Mouse (Mus musculus): ENCODE results near the gene Mmp28.
A peak's percentile ranks its signal among the peaks of the same experiment; 100 is the strongest.

Mmp28 gene

DNA sequence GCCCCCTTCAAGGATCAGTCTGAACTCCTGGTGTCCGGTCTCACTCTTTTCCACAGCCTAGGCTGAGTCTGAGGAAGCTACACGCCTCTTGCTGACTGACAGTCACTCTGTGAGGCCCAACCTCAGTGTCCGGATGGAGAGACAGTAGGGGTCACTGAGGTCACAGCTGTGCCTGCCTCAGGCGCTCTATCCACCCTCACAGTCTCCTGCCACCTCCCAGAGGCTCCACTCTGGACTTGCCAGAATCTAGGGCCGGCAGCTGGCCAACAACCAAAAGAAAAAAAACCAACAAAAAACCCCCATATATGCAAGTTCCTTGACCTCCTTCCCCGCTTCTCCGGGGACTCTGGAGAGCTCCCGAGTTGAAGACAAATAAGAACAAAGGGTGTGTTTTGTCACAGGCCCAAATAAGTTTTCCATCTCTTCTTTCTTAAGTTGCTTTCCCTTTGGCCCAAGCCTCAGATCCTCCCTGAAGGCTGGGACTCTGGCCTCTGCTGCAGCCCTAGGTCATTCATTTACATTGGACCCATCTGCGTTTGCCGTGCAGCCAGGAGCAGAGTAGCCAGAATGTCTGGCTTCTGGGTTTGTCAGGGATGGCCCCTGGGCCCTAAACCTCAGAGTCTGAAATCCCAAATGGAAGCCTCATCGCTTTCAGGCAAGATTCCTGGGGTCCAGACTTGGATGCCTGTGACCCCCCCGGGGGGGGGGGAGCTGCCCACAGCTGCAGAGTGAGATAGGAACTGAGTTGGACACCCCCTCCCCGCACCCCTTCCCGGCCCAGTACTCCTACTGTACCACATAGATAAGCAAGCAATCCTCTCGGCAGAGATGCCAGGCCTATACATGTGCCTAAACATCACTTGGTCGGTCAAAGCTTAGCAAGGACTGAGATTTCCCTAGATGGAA is 14.6 kb downstream of the Mmp28 start:
- DNase-seq (ENCODE audit: low spot score in 2 of 2), result no peak

DNA sequence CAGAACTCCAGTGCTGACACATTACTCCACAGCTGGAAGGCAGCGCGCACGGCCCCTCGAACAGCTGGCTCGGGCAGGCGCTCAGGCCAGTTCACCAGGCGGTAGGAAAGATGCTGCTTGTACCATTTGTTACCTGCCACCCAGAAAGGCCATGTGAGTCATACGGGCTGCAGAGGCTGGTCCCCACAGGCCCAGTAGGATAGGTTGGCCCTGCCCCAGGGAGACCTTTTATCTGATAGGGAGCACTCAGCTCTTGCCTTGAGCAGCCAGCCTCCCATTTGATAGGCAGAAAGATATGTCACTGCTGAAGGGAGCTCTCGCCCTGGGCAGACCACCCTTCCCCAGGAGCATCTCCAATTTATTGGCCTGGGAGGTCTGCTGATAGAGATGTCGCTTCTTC is 15.3 kb downstream of the Mmp28 start:
- no peak for DNase-seq (ENCODE audit: low spot score in 2 of 2)

DNA sequence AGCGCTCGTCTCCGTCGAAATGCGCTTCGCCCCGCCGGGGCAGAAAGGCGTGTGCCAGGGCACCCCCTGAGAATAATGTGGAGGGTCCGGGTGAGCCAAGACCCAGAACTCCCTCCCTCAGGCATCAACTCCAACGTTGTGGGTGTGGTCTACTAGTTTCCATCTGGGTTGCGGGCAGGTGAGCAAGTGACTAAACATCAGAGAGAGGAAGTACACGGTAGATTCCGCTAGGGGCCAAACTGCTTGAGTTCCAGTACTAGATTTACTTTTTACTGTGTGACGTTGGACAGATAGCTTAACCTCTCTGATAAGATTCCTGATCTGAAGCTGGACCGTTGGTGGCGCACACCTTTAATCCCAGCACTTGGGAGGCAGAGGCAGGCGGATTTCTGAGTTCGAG is 17.9 kb downstream of the Mmp28 start:
- DNase-seq (ENCODE audit: low spot score in 2 of 2), result no peak

DNA sequence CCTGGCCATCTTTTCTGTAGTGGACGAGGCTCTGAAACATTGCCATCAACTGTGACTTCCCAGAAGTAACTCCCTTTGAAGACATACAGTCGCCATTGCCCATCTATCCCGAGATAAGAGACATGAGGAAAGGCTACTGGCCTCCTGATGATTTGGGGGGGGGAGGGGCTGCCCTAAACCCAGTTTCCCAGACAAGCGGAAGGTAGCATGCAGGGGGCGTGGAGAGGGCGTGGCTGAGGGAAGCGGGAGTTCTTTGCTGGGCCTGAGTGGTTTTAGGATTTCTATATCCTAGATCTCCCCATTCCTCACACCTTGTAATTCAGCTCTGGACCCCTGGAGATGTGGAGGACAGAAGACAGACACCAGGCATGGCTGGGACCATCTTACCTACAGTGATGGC is 19.0 kb downstream of the Mmp28 start:
- DNase-seq (ENCODE audit: low spot score in 2 of 2), result no peak

DNA sequence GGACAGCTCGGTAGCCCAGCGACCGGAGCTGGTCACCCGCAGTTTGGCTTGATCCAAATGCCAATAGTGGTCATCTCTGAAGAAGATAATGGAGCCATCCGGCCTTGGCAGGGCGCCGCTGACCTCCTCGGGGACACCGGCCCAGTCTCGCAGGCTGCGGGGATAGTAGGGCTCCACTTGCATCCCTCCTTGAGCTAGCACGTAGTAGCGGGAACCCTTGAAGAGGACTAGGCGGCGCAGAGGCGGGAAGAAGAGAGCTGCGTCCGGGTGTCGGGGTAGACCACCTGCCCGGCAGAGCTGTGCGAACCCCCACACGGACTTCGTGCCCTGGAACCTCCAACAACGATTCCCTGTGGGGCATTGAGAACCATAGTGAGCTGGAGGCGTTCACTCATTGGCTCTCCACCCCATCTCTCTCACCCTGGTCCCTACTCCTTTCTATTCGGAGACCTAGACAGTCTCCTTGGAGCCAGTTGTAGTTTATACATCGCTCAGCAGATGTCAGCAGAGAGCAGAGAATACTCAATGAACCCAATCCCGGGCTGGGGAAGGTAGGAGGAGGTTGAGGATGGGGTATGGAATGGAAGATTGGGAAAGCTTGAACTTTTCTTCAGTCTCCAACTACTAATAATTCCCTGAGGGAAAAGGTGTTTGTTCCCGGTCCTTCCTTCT is 20.1 kb downstream of the Mmp28 start:
- DNase-seq (ENCODE audit: low spot score in 2 of 2), result peak; percentile 58 to 88

DNA sequence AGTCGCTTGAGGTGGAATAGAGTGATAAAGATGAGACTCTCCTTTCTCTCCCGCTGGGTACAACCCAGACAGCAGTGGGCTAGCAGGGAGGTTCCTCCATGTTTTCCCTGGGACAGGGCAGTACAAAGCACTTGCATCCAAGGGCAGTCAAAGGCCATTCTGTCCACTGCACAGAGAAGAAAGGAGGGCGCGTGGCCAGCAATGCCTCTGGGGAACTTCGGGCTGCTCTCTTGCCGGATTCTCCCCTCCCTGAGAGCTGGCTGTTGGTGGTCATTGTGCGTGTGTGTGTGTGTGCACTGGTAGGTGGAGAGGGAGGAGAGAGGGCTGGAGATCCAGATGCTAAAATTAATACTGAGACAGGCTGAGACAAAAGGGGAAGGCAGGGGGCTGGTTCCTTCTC is 21.6 kb downstream of the Mmp28 start:
- no peak for DNase-seq (ENCODE audit: low spot score in 2 of 2)

DNA sequence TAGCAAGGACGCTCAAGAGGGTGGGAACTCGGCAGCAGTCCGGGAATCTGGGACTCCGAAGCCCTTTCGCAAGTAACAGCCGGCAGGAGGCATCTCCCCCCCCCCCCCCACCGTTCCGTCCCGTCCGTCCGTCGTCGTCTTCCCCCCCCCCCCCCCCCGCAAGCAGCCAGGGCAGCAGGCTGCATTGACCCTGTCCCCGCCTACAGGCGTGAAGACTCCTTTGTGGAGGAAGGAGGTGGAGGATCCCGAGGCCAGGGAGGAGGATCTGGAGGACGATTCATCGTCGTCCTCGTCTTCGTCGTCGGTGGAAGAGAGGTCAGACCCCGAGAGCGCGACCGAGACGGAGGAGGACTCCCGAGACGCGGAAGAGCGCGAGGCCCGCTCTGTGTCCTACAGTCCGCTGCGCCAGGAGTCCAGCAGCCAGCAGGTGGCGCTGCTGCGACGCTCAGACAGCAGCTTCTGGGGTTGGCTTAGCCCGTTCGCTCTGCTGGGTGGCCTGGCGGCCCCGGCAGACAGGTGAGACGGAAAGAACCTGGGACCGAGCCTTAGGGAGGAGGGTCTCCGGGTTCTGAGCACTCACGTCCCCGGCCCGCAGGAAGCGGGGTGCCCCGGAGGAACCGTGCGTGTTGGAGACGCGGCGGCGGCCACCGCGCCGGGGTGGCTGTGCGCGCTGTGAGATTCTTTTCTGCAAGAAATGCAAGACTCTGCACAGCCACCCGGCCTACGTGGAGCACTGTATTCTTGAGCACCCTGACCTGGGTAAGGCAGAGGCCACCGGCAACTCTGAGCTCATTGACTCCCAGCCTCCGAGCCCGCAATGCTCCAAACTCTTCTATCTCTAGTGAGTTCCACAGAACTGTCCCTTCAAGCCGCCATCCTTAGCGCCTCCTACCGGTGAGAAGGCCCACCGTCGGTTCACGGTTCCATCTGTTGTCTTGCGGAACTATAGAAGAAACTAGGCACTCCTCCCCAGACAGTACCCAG is 22.5 kb downstream of the Mmp28 start:
- DNase-seq (ENCODE audit: low spot score in 2 of 2), result peak; percentile 83 to 90

DNA sequence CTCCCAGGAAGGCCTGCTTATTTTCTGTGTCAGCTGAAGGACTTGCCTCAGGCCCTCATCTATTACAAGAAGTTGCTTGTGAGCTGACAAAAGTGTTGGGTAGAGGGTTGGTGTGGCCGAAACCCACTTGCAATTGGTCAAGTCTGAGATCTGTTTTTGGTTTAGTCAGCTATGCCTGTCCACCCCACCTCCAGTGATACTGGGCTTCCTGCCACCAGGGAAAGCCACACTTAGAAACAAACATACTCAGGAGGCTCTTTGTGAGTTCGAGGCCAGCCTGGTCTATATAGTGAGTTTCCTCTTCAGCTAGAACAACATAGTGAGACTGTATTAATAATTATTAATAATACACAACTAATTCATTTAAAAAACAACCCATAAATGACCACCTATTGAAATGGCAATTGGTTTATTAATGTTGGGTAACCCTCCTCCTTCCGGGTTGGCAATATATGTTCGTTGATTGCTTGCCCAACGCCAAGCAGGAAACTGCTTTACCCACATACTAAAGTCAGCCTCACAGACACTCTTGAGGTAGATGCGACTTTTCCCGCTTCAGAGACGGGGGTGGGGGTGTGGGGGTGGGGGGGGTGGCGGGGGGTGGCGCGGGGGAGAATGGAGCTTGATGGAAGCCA is 23.3 kb downstream of the Mmp28 start:
- no peak for DNase-seq (ENCODE audit: low spot score in 2 of 2)

DNA sequence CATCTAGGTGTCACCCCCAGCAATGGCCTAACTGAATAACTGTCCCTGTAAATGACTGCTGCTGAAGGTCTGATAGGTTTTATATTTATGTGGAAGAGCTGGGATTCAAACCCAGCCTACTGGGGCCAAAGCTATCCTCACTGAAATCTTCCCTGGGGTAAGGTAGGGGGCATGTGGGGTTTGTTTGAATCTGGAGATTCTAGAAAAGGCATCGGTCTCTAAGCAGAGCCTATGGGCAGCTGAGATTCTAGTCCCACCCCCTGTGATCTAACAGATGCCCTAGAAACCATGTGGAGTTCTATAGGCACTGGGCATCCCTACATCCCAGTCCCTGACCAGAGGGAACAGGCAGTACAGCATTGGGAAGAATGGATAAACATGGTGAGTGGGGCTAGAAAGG is 25.5 kb downstream of the Mmp28 start, which contains the start of gene 1700020L24Rik:
1700020L24Rik (plus strand) TSS at position 301 of the 400 bp plus-strand sequence.
- DNase-seq (ENCODE audit: low spot score in 2 of 2), result no peak

DNA sequence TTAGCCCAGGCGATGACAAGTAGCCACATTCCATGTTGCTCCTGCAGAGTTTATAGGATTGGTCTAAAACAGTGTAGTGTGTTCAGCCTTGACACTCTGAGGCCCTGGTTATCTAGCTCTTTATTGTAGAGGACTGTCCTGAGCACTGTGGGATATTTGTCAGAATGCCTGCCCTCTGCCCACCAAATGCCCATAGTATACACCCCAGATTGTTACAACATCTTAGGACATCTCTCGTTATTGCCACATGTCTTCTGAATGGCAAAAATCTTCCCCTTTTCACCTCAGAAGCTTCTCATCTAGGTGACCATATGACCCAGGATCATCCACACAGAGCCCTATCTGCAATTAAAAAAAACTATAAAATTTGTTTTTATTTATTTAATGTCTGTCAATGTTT is 30.3 kb downstream of the Mmp28 start:
- DNase-seq (ENCODE audit: low spot score in 2 of 2), result no peak

DNA sequence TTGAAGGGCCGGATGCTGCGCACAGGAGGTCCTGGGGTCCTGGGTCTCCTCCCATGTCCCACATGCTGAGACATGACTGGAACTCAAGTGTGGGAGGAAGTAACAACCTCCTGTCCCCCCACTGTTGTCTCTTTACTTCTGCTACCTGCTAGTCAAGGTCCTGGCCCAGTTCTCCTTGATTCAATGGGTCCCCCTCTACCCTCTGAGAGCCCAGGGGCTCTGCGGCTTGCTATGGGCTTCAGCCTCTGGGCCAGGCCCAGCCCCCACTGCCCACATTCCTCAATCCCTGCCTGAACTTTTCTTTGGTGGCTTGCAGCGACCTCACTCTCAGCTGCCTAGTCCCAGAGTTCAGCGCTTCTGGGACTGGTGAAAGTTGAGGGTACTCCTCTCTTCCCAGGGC is 33.5 kb downstream of the Mmp28 start, which contains the start of gene Gas2l2:
Gas2l2 (minus strand) TSS at position 101 of the 400 bp plus-strand sequence.
- no peak for DNase-seq (ENCODE audit: low spot score in 2 of 2)

DNA sequence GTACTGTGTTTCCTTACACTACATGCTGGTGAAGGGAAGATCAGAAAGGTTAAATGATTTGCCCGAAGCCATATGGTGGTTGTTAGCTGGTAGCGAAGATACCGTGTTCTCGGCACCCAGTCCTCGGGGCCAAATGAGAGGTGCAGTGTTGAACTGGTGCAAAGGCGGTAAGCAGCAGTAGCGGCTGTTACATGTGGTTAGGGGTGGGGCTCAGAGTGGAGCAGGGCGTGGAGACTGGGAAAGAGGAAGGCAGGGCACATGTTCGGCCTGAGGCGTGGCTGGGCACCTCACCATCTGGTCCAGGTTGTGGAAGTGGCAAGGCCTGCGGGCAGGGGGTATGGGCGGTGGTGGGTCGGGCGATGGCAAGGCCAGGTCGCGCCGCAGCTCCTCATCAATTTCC is 35.9 kb downstream of the Mmp28 start:
- DNase-seq (ENCODE audit: low spot score in 2 of 2), result no peak

DNA sequence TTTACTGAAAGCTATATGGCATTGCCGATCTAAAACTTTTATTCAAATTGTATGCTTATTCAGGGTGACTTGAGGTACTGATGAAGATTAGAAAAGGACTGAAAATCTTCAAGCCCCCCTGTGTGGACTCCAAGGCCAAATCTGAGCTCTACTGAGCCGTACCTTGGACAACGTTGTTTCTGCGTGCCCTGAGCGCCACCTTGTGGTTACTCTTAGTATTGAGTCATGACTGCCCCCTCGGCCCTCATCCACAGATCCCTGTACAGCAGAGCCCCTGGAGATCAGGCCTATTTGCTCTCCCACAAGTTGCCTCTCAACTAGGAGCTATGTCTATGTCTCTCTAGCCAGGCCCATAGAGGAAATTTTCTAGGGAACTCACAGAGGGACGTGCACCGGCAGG is 38.2 kb downstream of the Mmp28 start:
- peak; percentile 80 to 88 for DNase-seq (ENCODE audit: low spot score in 2 of 2)

DNA sequence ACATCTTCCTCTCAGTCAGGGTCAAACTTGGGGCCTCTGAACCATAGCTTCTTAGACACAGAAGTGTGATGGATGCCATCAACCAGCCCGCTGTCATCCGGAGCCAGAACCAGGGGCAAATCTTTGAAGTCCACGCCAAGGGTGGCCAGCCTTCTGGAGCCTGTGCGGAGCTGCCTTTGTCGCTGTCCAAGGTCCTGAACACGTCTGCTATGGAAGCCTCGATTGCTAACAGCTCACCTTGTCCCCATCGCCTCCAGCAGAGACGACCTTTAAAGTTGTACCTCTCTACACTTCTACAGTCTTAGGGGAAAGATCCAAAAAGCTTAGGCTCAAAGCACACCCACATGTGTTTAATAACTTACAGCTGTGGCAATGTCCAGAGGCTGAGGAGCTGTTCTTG is 41.6 kb downstream of the Mmp28 start:
- no peak for DNase-seq (ENCODE audit: low spot score in 2 of 2)

DNA sequence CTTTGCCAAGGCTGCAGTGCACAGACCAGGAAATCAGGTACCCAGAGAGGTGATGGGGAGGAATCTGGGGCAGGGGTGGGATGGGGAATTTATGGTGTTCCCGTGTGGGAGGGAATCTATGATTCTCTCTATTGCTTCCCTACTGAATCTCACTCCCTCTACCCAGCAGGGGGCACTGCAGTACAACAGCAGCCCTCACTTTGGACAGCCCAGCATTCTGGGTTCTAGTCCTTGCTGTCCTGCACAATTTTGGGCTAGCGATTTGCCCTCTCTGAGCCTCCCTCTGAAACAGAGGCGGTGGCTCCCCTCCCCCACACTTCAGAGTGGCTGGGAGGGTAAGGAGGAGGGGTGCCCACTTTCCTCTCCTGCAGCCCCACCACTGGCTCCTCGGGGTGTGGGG is 42.5 kb downstream of the Mmp28 start:
- DNase-seq (ENCODE audit: low spot score in 2 of 2), result no peak

DNA sequence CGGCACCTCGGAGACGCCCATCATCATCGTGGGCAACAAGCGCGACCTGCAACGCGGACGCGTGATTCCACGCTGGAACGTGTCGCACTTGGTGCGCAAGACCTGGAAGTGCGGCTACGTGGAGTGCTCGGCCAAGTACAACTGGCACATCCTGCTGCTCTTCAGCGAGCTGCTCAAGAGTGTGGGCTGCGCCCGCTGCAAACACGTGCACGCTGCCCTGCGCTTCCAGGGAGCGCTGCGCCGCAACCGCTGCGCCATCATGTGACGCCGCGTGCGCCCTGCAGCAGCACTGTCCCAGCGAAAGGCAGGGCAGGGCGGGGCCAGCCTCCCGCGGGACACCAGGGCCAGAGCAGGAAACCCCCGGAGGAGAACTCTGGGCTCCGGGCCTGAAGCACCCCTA is 44.3 kb downstream of the Mmp28 start:
- DNase-seq (ENCODE audit: low spot score in 2 of 2), result no peak

DNA sequence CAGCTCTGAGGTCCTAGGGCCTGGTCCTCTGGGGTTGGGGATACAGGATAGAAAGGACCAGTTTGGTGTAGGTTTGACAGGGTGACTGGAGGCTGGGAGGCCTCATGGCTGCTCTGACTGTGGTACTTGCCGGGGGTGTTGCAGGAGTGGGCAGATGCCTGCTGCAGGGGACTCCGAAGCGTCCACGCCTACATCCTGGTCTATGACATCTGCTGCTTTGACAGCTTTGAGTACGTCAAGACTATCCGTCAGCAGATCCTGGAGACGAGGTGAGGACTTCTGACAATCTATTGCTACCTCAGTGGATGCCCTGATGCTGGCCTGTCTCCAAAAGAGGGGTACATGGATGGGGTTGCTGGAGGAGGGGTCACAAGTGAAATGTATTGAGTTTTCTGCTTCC is 45.2 kb downstream of the Mmp28 start:
- no peak for DNase-seq (ENCODE audit: low spot score in 2 of 2)

DNA sequence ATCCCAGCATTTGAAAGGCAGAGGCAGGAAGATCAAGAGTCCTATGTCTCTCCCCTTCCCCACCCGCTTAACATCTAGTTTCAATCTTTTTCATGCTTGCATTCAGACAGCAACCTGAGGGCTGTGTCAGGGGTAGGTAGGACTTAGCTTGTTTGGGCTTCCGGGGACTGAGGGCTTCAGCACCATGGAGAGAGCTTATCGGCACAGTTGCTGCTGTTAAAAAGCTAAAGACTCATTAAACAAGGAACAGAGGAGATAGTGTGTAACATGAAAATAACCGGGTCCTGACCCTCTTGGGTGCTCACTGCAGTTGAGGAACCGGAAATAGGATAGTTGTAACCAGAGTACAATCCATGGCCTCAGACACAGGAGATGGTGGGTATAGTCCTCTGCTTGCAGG is 45.8 kb downstream of the Mmp28 start:
- no peak for DNase-seq (ENCODE audit: low spot score in 2 of 2)

DNA sequence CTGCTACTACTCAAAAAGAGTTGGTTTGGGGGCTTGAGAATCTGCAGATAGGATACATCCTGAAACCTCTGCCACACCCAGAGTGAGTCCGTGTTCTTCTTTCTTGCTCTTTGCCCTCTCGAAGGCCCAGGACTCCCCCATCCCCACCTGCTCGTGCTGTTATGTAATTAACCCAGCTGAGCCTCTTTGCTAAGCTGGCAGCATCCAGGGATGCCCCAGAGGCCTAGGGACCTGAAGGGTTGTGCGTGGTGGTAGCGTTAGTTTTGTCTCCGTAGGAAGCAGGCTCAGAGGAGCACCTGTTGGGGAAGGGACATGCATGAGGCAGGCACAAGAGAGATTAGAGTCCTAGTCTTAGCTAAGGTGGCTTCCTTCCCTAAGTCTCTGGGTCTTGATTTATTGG is 52.4 kb downstream of the Mmp28 start:
- DNase-seq (ENCODE audit: low spot score in 2 of 2), result no peak

DNA sequence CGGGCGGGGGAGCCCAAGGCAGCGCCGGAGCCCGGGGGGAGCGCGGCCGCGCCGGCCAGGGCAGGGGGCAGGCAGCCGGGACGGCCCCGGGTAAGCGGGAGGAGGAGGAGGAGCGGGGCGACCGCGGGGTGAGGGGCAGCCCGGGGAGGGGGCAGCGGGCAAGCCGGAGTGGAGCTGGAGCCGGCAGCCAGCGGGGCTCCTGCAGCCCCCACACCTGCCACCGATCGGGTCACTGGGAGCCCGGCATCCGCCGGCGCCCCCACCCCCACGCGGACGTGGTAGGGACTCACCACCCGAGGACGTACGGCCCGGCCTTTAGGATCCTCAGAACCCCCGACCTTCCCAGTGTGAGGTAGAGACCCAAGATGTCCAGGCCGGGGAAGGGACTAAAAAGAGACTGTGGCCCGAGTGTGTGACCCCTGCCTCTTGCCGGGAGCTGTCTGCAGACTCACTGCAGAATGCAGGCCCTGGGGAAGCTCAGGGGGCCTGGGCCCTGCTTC is 53.0 kb downstream of the Mmp28 start:
- DNase-seq (ENCODE audit: low spot score in 2 of 2), result peak; percentile 29 to 32

DNA sequence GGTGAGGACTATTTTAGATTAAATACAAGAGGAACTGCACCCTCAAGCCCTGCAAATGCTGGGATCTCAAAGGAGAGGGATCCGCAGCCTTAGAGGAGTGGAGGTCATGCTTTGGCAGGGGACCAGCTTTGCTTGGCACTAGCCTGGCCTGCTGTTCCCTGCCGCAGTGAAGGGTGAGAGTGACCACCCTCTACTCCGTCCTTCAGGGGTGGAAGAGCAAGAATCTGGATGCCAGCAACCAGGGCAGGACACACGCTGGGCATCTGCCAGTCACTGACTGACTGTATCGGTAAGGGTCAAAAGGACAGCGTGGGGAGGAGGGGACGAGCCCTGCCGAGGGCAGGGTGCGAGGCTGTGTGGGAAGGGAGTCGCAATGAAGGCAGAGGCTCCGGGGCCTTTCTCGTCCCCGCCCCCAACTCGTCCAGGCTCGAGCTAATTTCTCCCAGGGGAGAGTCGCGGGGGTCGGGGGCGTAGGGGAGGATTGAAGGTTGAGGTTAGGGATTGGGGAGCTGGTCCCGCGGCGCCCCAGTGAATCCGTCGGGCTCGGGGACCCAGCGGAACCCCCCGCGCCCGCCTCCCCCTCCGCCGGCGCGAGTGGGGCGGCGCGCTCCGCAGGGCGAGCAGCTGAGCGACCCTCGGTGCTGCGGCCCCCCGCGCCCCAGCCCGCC is 53.6 kb downstream of the Mmp28 start, which contains the start of gene Rasl10b:
Rasl10b (plus strand) TSS at position 51 of the 668 bp plus-strand sequence.
- DNase-seq (ENCODE audit: low spot score in 2 of 2), result peak in 1 of 2 experiments; percentile 53
